Mouse (Mus musculus) subcutaneous adipose tissue, adult 2 months (tissue): Measurements from ENCODE around the gene Dhrs1. TPM values are rescaled to one million over a fixed set of nuclear protein-coding genes. Genes with fewer than 3 reads are reported as not detected.

Experiments
- polyA plus RNA-seq: library from polyadenylated mRNA; depleted of rRNA; stranded (reverse); fragments of >200 nt; gene quantifications from 2 replicates; pipeline ENCODE4 v1.2.3, GENCODE M21; 2012; ENCODE audit warnings: low replicate concordance; rRNA removed

The Dhrs1 gene
- polyA plus RNA-seq = 95.6 and 110 TPM in 2 replicates

DNA sequence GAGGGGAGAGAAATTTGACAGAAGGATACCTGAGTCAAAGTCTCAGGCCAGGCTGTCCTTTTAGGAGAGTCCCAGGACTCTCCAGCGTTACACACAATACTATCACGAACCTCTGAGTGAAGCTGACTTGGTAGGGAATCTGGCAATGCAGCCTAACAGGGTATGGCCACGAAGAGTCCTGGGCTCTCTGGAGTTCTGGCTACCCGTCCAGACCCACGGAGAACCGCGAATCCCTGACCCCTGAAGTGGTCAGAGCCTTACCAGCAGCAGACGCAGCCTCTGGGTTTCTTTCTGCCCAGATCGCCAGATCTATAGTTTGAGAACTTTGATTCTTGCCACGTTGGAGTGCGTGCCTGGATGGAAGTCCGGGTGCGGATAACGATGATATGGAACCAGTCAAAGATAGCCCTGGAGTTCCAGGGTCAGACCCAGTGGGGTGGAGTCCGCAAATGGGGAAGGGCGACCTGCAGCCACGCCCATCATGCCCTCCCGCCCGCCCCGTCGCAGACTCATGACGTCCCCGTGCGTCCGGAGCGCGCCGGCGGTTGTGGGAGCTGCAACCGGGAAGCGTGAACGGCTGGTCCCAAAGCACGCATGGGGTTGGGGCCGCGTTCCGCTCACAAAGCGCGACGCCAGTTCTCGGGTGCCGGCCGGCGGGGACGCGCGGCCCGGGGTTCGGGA, at the start of gene Dhrs1, which contains the start of gene Nop9:
Dhrs1 (minus strand) TSS at position 511 of the 681 bp plus-strand sequence.
Nop9 (plus strand) TSS at position 514 of the 681 bp plus-strand sequence.

DNA sequence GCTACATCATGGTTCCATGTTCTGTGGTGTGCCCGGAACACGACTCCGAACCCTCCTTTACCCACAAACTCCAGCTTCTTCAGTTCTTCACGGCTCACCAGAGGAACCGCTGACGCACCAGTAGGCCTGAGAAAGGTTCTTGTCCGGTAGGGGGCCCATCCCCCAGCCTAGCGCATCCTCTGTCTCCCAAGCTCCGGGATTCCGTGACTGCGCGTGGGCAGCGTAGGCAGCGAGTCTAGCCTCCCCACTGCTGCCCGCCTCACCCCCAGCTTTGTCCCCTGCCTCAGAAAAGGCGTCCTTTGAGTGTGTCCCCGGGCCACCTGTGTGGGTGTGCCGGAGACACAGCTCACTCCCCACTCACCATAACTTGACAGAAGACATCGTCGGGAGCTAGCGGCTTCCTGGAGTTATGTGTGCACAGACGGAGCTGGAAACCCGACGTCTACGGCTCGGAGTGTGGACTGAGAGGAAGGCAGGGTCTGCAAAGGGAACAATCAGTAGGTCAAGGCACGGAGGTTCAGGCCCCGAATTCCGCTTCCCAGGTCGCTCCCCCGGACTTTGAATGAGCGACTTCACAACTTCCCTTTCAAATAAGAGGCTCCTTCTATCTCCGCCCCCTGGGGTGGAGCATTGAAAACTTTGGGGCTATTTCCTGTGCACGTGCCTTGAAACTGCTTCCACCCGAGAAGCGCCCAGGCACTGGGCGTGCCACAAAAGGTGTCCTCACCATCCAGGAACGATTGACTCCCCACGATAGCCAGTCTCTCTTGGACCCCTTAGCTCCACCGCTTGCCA, 43.0 kb upstream of the Dhrs1 start, which contains the start of gene Ripk3:
Ripk3 (minus strand) TSS at position 610 of the 795 bp plus-strand sequence.

DNA sequence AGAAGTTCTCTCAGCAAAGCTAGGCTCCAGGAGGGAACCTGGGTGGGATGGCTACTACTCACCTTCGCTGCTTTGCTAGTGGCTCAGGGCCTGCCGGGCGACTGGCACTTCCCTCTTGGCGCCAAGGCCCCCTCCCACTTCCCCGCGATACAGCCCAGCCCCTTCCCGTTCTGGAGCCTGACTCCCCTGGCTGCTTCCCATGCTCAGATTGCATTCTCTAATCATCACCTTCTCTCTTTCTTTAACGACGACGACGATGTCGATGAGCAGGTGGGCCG, 38.4 kb upstream of the Dhrs1 start, which contains the start of gene Adcy4:
Adcy4 (minus strand) TSS at position 138 of the 278 bp plus-strand sequence.

DNA sequence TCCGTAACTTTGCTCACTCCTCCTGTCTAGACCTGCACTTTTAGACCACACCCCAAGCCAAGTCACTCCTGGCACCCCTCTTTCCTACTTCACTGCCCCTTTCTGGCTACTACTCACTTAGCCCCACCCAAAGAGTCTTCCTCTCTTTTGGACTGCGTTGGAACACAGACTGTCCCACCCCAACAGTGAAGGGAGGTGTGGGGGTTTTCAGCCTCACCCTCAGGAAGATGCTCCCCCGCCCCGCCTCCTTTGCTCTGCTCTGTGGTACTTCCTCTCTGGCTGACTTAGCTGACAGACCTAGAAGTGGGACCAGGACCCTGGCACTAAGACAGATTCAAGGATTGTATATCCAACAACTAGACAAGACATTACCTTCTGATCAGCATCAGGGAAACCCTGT, 20.2 kb upstream of the Dhrs1 start, which contains the start of gene Ltb4r1:
Ltb4r1 (plus strand) TSS at position 267 of the 400 bp plus-strand sequence.

DNA sequence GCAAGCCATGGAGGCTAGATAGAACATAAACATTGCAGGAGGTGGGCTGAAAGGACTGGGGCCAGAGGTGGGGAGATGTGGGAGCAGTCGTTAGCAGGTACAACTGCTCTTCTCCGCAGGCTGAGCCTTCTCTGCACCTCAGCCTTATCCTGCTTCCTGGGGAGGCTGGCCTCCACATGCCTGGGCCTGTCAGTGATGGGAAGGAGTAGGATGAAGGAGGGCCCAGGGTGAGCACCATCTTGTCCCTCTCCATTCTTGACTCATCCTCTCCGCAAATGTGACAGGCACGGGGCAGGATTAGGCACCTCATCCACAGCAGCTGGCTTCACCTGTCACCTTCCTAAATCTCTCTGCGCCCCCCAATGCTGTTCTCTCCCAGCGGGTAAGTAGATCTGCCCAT, 15.7 kb upstream of the Dhrs1 start, which contains the start of gene Ltb4r2:
Ltb4r2 (plus strand) TSS at position 266 of the 400 bp plus-strand sequence.

DNA sequence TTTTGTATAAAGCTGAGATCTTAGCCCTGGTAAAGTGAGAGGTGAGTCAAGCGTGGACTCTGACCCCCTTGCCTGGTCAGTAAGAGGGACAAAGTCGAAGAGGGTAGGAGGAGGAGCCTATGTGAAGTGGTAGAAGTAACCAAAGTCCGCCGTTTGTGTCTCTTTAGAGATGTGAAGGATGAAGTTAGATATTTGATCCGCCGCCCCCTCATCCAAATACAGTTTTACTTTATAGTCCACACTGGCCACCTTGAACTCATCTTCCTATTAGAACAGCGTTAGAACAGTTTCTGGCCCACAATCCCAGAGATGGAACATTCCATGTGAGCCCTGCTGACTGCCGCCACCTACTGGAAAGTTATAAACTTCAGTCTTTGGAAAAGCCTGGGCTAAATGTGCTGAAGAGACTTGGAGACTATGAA, 12.9 kb upstream of the Dhrs1 start, which contains the start of gene Cideb:
Cideb (minus strand) TSS at position 96 of the 422 bp plus-strand sequence.

DNA sequence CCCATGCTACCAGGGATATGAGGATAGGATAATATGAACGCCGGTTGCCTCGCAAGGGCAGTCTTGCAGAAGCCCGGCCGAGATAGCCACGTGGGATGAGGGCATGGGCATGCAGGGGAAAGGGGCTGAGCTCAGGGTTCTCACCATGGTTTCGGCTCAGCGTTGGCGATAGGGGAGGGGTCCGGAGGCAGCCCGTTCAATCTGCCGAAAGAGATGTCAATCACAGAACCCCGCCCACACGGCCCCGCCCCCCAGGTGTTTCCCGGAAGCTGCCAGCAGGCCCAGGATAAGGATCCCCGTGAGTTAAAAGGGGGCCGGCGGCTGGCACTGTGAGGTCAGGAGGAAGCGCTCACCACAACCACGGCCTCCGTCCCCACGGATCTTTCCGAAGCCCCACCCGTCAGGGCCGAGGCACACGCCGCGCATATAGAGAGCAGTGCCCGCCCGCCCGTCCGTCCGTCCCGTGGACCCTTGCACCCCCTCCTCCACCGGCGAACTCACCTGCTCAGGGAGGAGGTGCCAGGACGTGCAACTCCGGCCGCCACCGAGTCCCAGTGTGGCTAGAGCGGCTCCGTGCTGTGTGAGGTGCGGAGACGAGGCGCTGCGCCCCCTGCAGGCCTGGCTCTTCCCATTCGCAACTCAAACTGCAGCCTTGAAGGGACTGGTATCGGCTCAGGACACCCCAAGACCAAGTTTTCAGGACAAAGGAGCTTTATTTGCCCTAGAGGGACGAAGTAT, 23.6 kb downstream of the Dhrs1 start, which contains the start of gene Rabggta:
Rabggta (minus strand) TSS at position 564 of the 738 bp plus-strand sequence.

DNA sequence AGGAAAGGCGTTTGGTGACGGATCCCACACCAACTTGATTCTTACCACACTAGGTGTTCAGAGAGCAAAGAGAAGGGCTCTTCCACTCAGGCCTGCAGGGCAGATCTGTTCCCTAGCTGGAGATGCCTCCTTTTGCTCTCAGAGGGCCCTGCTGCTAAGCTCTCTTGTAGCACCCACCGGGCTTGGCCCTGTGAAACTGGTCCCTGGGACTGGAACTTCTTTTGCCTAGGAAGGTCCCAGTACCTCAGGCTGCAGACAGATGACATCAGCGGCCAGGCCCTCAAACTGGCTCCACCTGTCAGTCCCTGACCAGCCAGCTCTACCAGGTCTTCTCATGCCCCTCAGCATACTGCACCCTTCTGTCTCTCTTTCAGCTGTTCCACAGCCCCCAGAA, 31.8 kb downstream of the Dhrs1 start, which contains the start of gene Tgm1:
Tgm1 (minus strand) TSS at position 198 of the 394 bp plus-strand sequence.

Other genes with a start within 250 kb of the Dhrs1 start
- 0.08 and 0.19 TPM in 2 replicates for gene Cpne6, start 235.2 kb downstream of the Dhrs1 start, polyA plus RNA-seq
- gene Nrl, start 220.7 kb downstream of the Dhrs1 start, polyA plus RNA-seq = not detected in 2 replicates
- 44.1 and 72.2 TPM in 2 replicates for gene Pck2, start 205.4 kb downstream of the Dhrs1 start, polyA plus RNA-seq
- 79.4 and 81.9 TPM in 2 replicates for gene Dcaf11, start 185.7 kb downstream of the Dhrs1 start, polyA plus RNA-seq
- gene A730061H03Rik, start 185.3 kb downstream of the Dhrs1 start, polyA plus RNA-seq = 2.9 and 3.1 TPM in 2 replicates
- 0.68 and 2.5 TPM in 2 replicates for gene Fitm1, start 170.1 kb downstream of the Dhrs1 start, polyA plus RNA-seq
- 111 and 123 TPM in 2 replicates for gene Psme1, start 167.6 kb downstream of the Dhrs1 start, polyA plus RNA-seq
- gene Emc9, start 160.4 kb downstream of the Dhrs1 start, polyA plus RNA-seq = 34.6 and 113 TPM in 2 replicates
- gene Psme2, start 154.6 kb downstream of the Dhrs1 start, polyA plus RNA-seq = 133 and 138 TPM in 2 replicates
- 27.9 and 42.1 TPM in 2 replicates for gene Rnf31, start 154.0 kb downstream of the Dhrs1 start, polyA plus RNA-seq
- 39.3 and 81.5 TPM in 2 replicates for gene Irf9, start 142.1 kb downstream of the Dhrs1 start, polyA plus RNA-seq
- 0.10 and 23.9 TPM in 2 replicates for gene Rec8, start 127.7 kb downstream of the Dhrs1 start, polyA plus RNA-seq
- 115 and 240 TPM in 2 replicates for gene Ipo4, start 109.7 kb downstream of the Dhrs1 start, polyA plus RNA-seq
- 1.3 and 8.1 TPM in 2 replicates for gene Gm49378, start 107.8 kb downstream of the Dhrs1 start, polyA plus RNA-seq
- 73.5 and 94.8 TPM in 2 replicates for gene Tm9sf1, start 101.9 kb downstream of the Dhrs1 start, polyA plus RNA-seq
- 0.77 and 1.5 TPM in 2 replicates for gene Tssk4, start 95.5 kb downstream of the Dhrs1 start, polyA plus RNA-seq
- 31.3 and 35.2 TPM in 2 replicates for gene Mdp1, start 85.2 kb downstream of the Dhrs1 start, polyA plus RNA-seq
- 28.6 and 31.3 TPM in 2 replicates for gene Gmpr2, start 73.7 kb downstream of the Dhrs1 start, polyA plus RNA-seq
- 292 and 416 TPM in 2 replicates for gene Nedd8, start 73.6 kb downstream of the Dhrs1 start, polyA plus RNA-seq
- gene Tinf2, start 63.9 kb downstream of the Dhrs1 start, polyA plus RNA-seq = 12.3 and 17.1 TPM in 2 replicates
- gene Tgm1, start 31.8 kb downstream of the Dhrs1 start, polyA plus RNA-seq = 0.60 and 2.2 TPM in 2 replicates
- gene Rabggta, start 23.4 kb downstream of the Dhrs1 start, polyA plus RNA-seq = 34.6 and 47.9 TPM in 2 replicates
- 14.6 and 30.0 TPM in 2 replicates for gene Nop9, start within 50 bp of the Dhrs1 start, polyA plus RNA-seq
- 2.5 and 4.1 TPM in 2 replicates for gene Cideb, start 12.8 kb upstream of the Dhrs1 start, polyA plus RNA-seq
- 0.06 and 0.14 TPM in 2 replicates for gene Ltb4r2, start 15.7 kb upstream of the Dhrs1 start, polyA plus RNA-seq
- 2.3 and 4.5 TPM in 2 replicates for gene Ltb4r1, start 20.3 kb upstream of the Dhrs1 start, polyA plus RNA-seq
- 29.4 and 44.4 TPM in 2 replicates for gene Adcy4, start 38.4 kb upstream of the Dhrs1 start, polyA plus RNA-seq
- gene Ripk3, start 43.2 kb upstream of the Dhrs1 start, polyA plus RNA-seq = 14.6 and 21.8 TPM in 2 replicates
- 17.6 and 94.3 TPM in 2 replicates for gene Nfatc4, start 77.5 kb upstream of the Dhrs1 start, polyA plus RNA-seq
- gene Nynrin, start 108.3 kb upstream of the Dhrs1 start, polyA plus RNA-seq = 5.7 and 24.4 TPM in 2 replicates
- 0.13 and 0.48 TPM in 2 replicates for gene Cbln3, start 138.7 kb upstream of the Dhrs1 start, polyA plus RNA-seq
- 17.0 and 28.5 TPM in 2 replicates for gene Khnyn, start 139.3 kb upstream of the Dhrs1 start, polyA plus RNA-seq
- 66.2 and 69.6 TPM in 2 replicates for gene Sdr39u1, start 154.6 kb upstream of the Dhrs1 start, polyA plus RNA-seq
- gene Cma1, start 199.0 kb upstream of the Dhrs1 start, polyA plus RNA-seq = 2.2 and 10.2 TPM in 2 replicates
- gene Cma2, start 205.3 kb upstream of the Dhrs1 start, polyA plus RNA-seq = not detected in 2 replicates